Mouse (Mus musculus) splenic B cell, adult 2 months (primary cell): ENCODE measurements at regions not wholly inside any gene's neighbourhood (a gene's known extent, or its start where the extent isn't known, plus 50 kb on each side); places are given as distances from the start of the nearest gene placed in this dataset.
A peak's percentile ranks its signal among the peaks of the same experiment; 100 is the strongest.

Source experiments
- DNase-seq: peaks from one replicate; pipeline ENCODE4 v3.0.0-alpha.2; 2011; ENCODE audit warnings: low read depth, low spot score
- H3K27me3 ChIP-seq: 2 replicates; pipeline ENCODE4 v1.6.1; 2012; ENCODE audit warnings: mild to moderate bottlenecking, low read length, moderate library complexity, mixed read lengths; ENCODE audit not compliant: control insufficient read depth, poor library complexity, insufficient read depth, severe bottlenecking
- H3K36me3 ChIP-seq: 2 replicates; pipeline ENCODE4 v1.6.1; 2012; ENCODE audit warnings: mild to moderate bottlenecking, low read length, moderate library complexity, mixed read lengths; ENCODE audit not compliant: control insufficient read depth, poor library complexity, insufficient read depth, severe bottlenecking

DNA sequence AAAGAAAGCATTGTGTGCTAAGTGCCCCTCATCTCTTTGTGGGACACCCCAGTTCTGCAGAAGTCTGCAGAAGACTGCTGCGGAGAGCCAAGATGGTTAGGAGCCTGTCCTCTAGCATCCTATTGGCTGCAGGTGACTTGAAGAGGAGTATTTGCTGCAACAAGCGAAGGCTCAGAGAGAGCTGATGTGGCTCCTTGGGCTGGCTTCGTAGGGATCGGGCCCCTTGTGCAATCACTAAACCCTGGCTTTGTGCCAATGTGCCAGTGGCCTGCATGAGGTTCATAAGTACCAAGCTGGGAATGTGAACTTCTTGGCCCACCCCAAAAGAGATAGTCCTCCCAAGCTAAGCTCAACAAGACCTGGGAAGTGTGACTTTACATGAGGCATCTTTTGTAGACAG lies 174.9 kb downstream of the Zfp36l1 start:
- no peak for DNase-seq
- Histone ChIP-seq H3K36me3 (no peaks in the 10 kb centered on the region), H3K27me3 (no peaks in the 10 kb centered on the region)

GRCm38 (mm10) chr12:79936698-79937097 lies 176.1 kb downstream of the Zfp36l1 start:
- no peak for DNase-seq

GRCm38 (mm10) chr12:79934091-79934490 lies 178.7 kb downstream of the Zfp36l1 start:
- no peaks in the 10 kb centered on the region for H3K36me3 ChIP-seq
- no peak for DNase-seq
- no peaks in the 10 kb centered on the region for H3K27me3 ChIP-seq

More at GRCm38 (mm10) chr12:79936698-79937097, 176.1 kb downstream of the Zfp36l1 start:
- H3K27me3 ChIP-seq, result no peaks in the 10 kb centered on the region
- no peaks in the 10 kb centered on the region for H3K36me3 ChIP-seq

DNA sequence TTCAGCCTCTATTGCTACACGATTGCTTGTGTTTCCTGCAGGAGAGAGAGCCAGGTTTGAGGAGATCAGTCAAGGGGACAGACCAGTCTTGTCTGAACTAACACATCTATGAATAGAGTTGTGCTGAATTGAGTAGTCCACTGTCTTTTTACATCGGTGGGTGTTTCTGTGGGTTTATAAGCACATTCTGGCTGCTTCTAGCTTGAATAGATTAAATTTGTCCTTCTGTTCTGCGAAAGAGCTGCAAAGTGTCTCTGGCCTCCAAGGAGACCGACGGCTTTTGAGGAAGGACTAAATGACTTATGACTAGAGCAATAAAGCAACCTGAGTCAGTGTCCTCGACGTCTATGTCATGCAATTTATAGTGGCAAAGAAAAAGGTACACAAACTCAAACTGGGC lies 179.9 kb downstream of the Zfp36l1 start:
- no peak for DNase-seq
- Histone ChIP-seq H3K27me3 (no peaks in the 10 kb centered on the region), H3K36me3 (no peaks in the 10 kb centered on the region)

DNA sequence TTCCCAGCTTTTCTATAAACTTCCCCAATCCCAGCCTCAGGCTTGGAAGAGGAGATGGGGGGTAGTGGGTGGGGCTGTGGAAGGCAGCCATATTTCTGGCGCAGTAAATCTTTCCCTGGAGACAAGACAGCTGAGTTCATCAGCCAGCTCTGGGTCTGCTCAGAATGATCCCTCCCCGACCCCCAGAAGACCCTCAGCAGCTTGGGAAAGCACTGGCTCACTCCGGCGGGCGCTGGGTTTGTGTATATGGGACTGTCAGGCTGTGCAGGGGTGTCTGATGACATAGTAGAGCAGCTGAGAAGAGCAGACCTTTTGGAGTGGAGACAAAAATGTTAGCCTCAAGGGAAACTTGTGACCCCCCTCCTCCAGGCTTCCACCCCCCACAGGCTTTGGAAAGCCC lies 181.4 kb downstream of the Zfp36l1 start:
- no peaks in the 10 kb centered on the region for H3K27me3 ChIP-seq
- DNase-seq, result no peak
- no peaks in the 10 kb centered on the region for H3K36me3 ChIP-seq

DNA sequence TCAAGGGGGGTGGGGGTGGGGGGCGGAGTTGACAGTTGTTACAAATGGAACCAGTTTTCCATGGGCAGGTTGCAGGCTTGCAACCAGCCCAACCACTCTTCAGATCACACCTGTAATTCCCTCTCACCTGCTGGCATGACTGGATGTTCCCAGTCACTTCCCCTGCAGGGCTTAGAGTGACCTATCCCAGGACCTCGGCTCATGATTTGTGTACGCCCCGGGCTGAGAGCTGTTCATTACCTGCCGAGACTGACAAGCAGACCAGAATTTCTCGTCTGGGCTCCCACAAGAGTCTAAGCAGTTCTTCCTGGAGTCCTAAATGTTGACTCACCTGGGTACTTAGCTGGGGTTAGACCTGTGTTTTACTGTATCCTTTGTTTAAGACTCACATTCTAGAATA lies 183.0 kb downstream of the Zfp36l1 start:
- DNase-seq, result no peak
- H3K36me3 ChIP-seq, result no peaks in the 10 kb centered on the region
- no peaks in the 10 kb centered on the region for H3K27me3 ChIP-seq

DNA sequence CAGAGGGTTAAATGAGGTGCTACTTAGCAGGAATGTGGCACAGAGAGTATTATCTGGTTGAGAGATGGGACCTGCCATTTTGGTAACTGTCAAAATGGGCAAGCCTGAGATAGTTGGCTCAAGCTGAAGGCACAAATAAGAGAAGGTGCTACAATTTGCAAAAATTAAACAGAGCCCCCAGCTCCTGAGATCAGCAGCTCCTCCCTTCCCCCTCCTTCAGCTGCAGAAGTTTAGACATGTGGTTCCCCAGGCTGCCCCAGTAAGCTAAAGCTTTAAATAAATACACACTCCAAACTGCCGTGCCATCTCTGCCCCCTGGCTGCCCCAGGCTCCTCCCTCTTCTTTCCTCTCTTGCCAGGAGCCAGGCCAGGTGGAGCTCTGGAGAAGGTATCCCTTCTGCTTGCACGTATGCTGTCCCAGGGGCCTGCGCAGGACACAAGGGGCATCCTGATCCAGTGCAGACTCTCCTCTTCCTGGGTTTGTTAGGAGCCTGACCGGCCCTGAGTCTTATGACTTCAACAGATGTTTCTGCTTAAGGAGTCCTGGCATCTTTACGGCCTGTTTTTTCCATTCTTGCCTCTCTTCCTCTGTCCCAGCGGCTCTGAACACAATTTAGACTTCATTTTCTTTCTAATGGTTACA lies 184.0 kb downstream of the Zfp36l1 start:
- no peaks in the 10 kb centered on the region for H3K36me3 ChIP-seq
- no peak for DNase-seq
- no peaks in the 10 kb centered on the region for H3K27me3 ChIP-seq

GRCm38 (mm10) chr12:79928298-79928697 lies 184.5 kb downstream of the Zfp36l1 start:
- peak; percentile 37 for DNase-seq
- Histone ChIP-seq H3K27me3 (no peaks in the 10 kb centered on the region), H3K36me3 (no peaks in the 10 kb centered on the region)

DNA sequence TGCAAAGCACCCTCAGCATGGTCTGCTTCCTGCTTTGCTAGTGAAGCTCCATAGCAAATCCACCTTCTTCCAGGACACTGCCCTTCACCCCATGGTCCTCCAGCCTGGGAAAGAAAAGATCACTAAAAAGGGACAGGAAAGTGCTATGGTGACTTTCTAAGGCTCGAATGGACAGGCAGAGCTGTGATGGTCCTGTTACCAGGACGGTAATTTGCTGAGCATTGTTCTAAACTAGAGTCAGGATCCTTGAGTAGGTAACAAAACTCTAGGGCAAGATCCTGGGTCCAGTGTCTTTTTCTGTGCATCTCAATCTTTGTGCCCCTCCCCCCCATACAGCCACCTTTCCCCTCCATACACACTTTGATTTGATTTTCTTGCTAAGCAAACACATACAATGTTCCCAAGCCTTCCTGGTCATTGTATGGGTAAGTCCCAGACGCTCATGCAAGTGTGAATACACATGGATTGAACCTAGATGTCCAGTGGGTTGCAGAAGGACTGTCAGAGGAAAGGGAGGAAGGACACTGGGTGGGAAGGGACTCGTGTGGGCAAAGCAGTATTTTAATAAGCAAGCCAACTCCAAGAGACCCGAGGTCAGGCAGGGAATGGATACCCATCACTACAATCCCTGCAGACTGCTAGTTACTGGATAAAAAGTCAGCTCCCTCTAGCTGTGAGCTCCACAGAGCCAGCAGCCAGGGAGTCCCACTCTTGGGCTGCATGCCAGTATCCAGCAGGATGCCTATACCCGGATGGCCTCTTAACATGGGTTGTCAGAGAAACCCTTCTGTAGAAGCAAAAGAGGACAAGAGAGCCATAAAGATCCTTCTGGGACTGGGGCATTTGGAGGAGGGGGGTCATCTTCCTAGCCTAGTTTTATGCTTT lies 186.9 kb downstream of the Zfp36l1 start:
- no peak for DNase-seq
- Histone ChIP-seq H3K36me3 (no peaks in the 10 kb centered on the region), H3K27me3 (no peaks in the 10 kb centered on the region)

- Histone ChIP-seq H3K27me3 (no peaks in the 10 kb centered on the region), H3K36me3 (no peaks in the 10 kb centered on the region)
- DNase-seq, result peak; percentile 27
Measured at GRCm38 (mm10) chr12:79924921-79925703, 187.7 kb downstream of the Zfp36l1 start.

GRCm38 (mm10) chr12:79923811-79924210 lies 189.0 kb downstream of the Zfp36l1 start:
- no peak for DNase-seq
- Histone ChIP-seq H3K27me3 (no peaks in the 10 kb centered on the region), H3K36me3 (no peaks in the 10 kb centered on the region)

DNA sequence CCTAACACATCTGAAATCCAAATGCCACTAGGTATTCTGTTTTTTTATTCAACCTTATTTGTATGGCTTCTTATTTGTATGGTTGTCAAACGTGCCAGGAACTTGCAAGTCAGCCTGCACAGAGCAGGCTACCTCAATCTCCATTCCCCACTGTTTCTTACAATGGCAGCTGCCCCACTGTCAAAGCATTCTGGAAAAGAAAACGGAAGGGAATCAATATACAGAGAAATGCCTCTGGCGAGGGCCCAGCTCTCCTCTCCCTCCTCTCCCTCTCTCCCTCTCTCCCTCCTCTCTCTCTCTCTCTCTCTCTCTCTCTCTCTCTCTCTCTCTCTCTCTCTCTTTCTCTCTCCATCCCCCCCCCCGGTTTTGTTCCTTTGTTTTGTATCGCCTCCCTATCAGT lies 191.0 kb downstream of the Zfp36l1 start:
- Histone ChIP-seq H3K36me3 (no peaks in the 10 kb centered on the region), H3K27me3 (no peaks in the 10 kb centered on the region)
- DNase-seq, result no peak

- DNase-seq, result peak; percentile 53
- H3K36me3 ChIP-seq, result no peaks in the 10 kb centered on the region
Measured at GRCm38 (mm10) chr12:79918983-79919382, 193.8 kb downstream of the Zfp36l1 start.

DNA sequence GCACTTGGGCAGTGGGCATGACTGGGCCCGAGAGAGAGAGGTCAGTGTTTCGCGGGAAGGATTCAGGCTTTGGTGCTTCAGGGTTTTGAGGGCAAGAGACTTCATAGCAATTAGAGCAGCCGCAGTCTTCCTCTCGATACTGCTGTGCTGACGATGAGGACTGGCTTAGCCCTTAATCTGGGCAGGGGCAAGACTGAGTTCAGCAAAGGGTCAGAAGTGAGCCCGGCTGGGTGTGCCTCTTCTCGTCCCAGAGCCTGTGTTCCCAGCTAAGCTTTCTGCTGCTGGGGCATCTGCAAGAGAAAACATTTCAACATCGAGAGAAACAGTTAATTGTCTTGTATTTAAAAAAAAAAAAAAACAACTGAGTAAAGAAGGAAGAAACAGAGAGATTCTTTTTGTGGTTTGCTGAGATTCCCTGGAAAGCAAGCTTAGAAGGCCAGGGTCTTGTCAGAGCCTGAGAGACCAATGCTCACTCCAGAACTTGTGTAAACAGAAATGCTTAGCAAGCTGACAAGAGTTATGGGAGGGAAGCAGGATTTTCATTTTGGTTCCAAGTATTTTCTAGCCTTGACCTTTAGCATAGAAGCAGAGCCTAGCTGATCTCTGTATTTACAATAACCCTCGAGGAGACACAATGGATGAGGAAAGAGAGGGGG lies 195.1 kb downstream of the Zfp36l1 start:
- H3K27me3 ChIP-seq, result no peaks in the 10 kb centered on the region
- DNase-seq, result no peak

More at GRCm38 (mm10) chr12:79918983-79919382, 193.8 kb downstream of the Zfp36l1 start:
- H3K27me3 ChIP-seq, result no peaks in the 10 kb centered on the region

More for the DNA sequence above, 195.1 kb downstream of the Zfp36l1 start:
- no peaks in the 10 kb centered on the region for H3K36me3 ChIP-seq
